Mouse (Mus musculus) hindbrain, embryonic 11.5 days (tissue): ENCODE data around the gene Rrp36. TPM values are rescaled to one million over a fixed set of nuclear protein-coding genes. Genes with fewer than 3 reads are reported as not detected.

ENCODE experiments used
- ATAC-seq: fragments of 200-750 bp; cut with Nextera tagmentation; 2 replicates; pipeline ENCODE4 v1.8.0; 2017; ENCODE audit warnings: mild to moderate bottlenecking, moderate TSS enrichment, moderate library complexity; ENCODE audit not compliant: low FRiP score
- DNase-seq: peaks from one replicate; pipeline ENCODE4 v3.0.0-alpha.2; 2015; ENCODE audit warnings: low spot score
- H3K27ac ChIP-seq: fragments of 300-500 bp; sonication (generic); 2 replicates; pipeline ENCODE4 v1.5.1; 2014; ENCODE audit warnings: mild to moderate bottlenecking, low read depth, low read length
- H3K27me3 ChIP-seq: fragments of 300-500 bp; sonication (generic); 2 replicates; pipeline ENCODE4 v1.6.1; 2014; ENCODE audit warnings: mild to moderate bottlenecking, low read length, moderate library complexity, mixed read lengths; ENCODE audit not compliant: control insufficient read depth, insufficient read depth
- H3K36me3 ChIP-seq: fragments of 300-500 bp; sonication (generic); 2 replicates; pipeline ENCODE4 v1.6.1; 2014; ENCODE audit warnings: mild to moderate bottlenecking, low read length, moderate library complexity, mixed read lengths; ENCODE audit not compliant: control insufficient read depth, insufficient read depth
- H3K4me1 ChIP-seq: fragments of 300-500 bp; sonication (generic); replicated peaks from 2 replicates; pipeline ENCODE4 v1.6.1; 2014; ENCODE audit warnings: low read length, mixed read lengths; ENCODE audit not compliant: control insufficient read depth, insufficient read depth
- H3K4me2 ChIP-seq: fragments of 300-500 bp; sonication (generic); replicated peaks from 2 replicates; pipeline ENCODE4 v1.6.1; 2014; ENCODE audit warnings: mild to moderate bottlenecking, low read depth, low read length
- H3K4me3 ChIP-seq: fragments of 300-500 bp; sonication (generic); 2 replicates; pipeline ENCODE4 v1.5.1; 2014; ENCODE audit warnings: low read depth, low read length
- H3K9ac ChIP-seq: fragments of 300-500 bp; sonication (generic); 2 replicates; pipeline ENCODE4 v1.6.1; 2014; ENCODE audit warnings: low read depth, low read length
- H3K9me3 ChIP-seq: fragments of 300-500 bp; sonication (generic); 2 replicates; pipeline ENCODE4 v1.6.1; 2016; ENCODE audit warnings: low read length; ENCODE audit not compliant: control insufficient read depth
- WGBS: fragments of 180-500 bp; shearing (Covaris S2); extraction: QIAGEN DNeasy Blood & Tissue Kit; methylation state at CpG from one replicate; pipeline ENCODE4 v1.1.7; 2014; 5-methylcytosine and 5-hydroxymethylcytosine counted together
- polyA plus RNA-seq: library from polyadenylated mRNA; unstranded; fragments of >200 nt; fragmentation: Nextera tagmentation; extraction: Ambion mirVana; gene quantifications from 2 replicates; pipeline ENCODE4 v1.2.1, GENCODE M21; 2014

The Rrp36 gene
- polyA plus RNA-seq, 1 experiment from 2014 or later, result 57.9 TPM

DNA sequence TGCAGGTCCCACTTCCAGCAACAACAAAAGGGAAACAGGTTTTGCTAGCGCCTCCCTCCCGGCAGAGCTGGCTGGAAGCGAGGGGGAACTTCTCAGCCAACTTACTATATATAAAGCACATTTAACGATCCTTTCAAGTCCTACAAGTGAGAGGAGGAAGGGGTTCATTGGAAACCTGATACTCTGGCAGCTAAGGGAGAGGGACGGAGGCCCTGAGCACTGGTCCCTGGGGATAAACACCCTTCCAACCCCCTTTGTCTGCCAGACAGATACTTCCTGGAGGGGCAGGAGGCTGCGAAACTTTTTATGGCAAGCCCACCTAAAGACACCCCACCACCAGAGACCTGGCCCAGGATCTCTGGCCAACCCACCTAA is 55.8 kb downstream of the Rrp36 start:
- WGBS, result 5% methylated on average over 6 of the region's 6 CpGs
- H3K27ac ChIP-seq, result peak overlapping the region; percentile 80
- no peaks in the 10 kb centered on the region for H3K9me3 ChIP-seq
- no peaks in the 10 kb centered on the region for H3K36me3 ChIP-seq
- no peak overlapping the region for H3K4me3 ChIP-seq
- peaks cover 15% of the 10 kb centered on the region for H3K4me1 ChIP-seq
- no peaks in the 10 kb centered on the region for H3K27me3 ChIP-seq
- ATAC-seq, result 0 out of 2 replicates have a peak, but pooled peaks have one; percentile 23
- DNase-seq, result peak; percentile 32
- H3K9ac ChIP-seq, result no peak overlapping the region; the same call in 1 of the 2 replicates
- H3K4me2 ChIP-seq, result peak overlapping the region; percentile 26; the same call in 1 of the 2 replicates

DNA sequence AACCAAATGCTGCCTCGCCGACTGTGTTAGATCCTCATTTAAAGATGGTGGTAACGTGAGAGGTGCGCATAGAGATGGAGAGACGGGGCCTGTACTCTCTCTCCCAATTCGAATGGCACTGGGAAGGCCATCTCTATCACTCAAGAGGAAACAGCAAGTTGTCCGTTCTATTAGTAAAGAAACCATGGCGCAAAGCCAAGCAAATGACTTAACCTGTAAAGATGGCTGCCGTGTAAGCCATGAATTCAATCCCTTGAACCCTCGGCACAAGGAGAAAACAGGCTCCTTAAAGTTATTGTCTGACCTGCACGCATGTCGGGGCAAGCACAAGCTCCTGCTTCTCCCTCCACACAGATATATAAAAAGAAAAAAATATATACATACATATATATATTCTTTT is 56.4 kb downstream of the Rrp36 start:
- no peaks in the 10 kb centered on the region for H3K27me3 ChIP-seq
- peaks cover 15% of the 10 kb centered on the region for H3K4me1 ChIP-seq
- H3K4me3 ChIP-seq, result no peak overlapping the region
- H3K4me2 ChIP-seq, result 0 out of 2 replicates have a peak overlapping the region, but pooled peaks have one; percentile 4
- H3K9ac ChIP-seq, result no peak overlapping the region
- H3K36me3 ChIP-seq, result no peaks in the 10 kb centered on the region
- no peak for ATAC-seq
- no peak for DNase-seq
- H3K9me3 ChIP-seq, result no peaks in the 10 kb centered on the region
- H3K27ac ChIP-seq, result no peak overlapping the region
- 66% methylated on average over 12 of the region's 12 CpGs for WGBS

Other genes starting within 250 kb of the Rrp36 start
- 0.74 and 0.86 TPM in 2 replicates for gene Crip3, start 245.4 kb downstream of the Rrp36 start, polyA plus RNA-seq
- not detected in 2 replicates for gene Slc22a7, start 235.9 kb downstream of the Rrp36 start, polyA plus RNA-seq
- gene Ttbk1, start 186.7 kb downstream of the Rrp36 start, polyA plus RNA-seq, result 2.3 and 2.4 TPM in 2 replicates
- gene Dnph1, start 177.6 kb downstream of the Rrp36 start, polyA plus RNA-seq, result 59.7 and 64.7 TPM in 2 replicates
- 4.7 and 4.8 TPM in 2 replicates for gene Cul9, start 128.0 kb downstream of the Rrp36 start, polyA plus RNA-seq
- gene Srf, start 118.2 kb downstream of the Rrp36 start, polyA plus RNA-seq, result 5.1 and 8.2 TPM in 2 replicates
- gene Ptk7, start 44.8 kb downstream of the Rrp36 start, polyA plus RNA-seq, result 16.0 and 21.5 TPM in 2 replicates
- gene Klc4, start 28.3 kb downstream of the Rrp36 start, polyA plus RNA-seq, result 22.7 and 29.8 TPM in 2 replicates
- gene Mrpl2, start 28.1 kb downstream of the Rrp36 start, polyA plus RNA-seq, result 94.8 and 95.2 TPM in 2 replicates
- 25.9 and 30.5 TPM in 2 replicates for gene Cul7, start 24.0 kb downstream of the Rrp36 start, polyA plus RNA-seq
- 192 and 201 TPM in 2 replicates for gene Mea1, start 4.4 kb upstream of the Rrp36 start, polyA plus RNA-seq
- gene Klhdc3, start 6.6 kb upstream of the Rrp36 start, polyA plus RNA-seq, result 101 and 122 TPM in 2 replicates
- 89.4 and 103 TPM in 2 replicates for gene Ppp2r5d, start 30.8 kb upstream of the Rrp36 start, polyA plus RNA-seq
- 12.5 and 14.6 TPM in 2 replicates for gene Pex6, start 37.1 kb upstream of the Rrp36 start, polyA plus RNA-seq
- gene Gnmt, start 54.8 kb upstream of the Rrp36 start, polyA plus RNA-seq, result 0.40 and 0.48 TPM in 2 replicates
- gene Cnpy3, start 77.9 kb upstream of the Rrp36 start, polyA plus RNA-seq, result 53.4 and 53.9 TPM in 2 replicates
- 0.34 and 0.53 TPM in 2 replicates for gene Ptcra, start 89.4 kb upstream of the Rrp36 start, polyA plus RNA-seq
- gene 2310039H08Rik, start 98.3 kb upstream of the Rrp36 start, polyA plus RNA-seq, result 48.4 and 49.2 TPM in 2 replicates
- gene Rpl7l1, start 108.3 kb upstream of the Rrp36 start, polyA plus RNA-seq, result 149 and 155 TPM in 2 replicates
- 5.5 and 7.1 TPM in 2 replicates for gene Bicral, start 184.1 kb upstream of the Rrp36 start, polyA plus RNA-seq
- gene Tbcc, start 216.3 kb upstream of the Rrp36 start, polyA plus RNA-seq, result 74.1 and 84.3 TPM in 2 replicates
- not detected in 2 replicates for gene Prph2, start 236.1 kb upstream of the Rrp36 start, polyA plus RNA-seq